Mouse (Mus musculus) intestine, postnatal 0 days (tissue): ENCODE data around the gene Cpeb3. TPM values are rescaled to one million over a fixed set of nuclear protein-coding genes. Genes with fewer than 3 reads are reported as not detected.

ENCODE experiments used
- ATAC-seq: fragments of 200-750 bp; cut with Nextera tagmentation; 2 replicates; pipeline ENCODE4 v1.8.0; 2017; ENCODE audit warnings: mild to moderate bottlenecking, moderate TSS enrichment, moderate library complexity
- H3K27ac ChIP-seq: fragments of 300-500 bp; sonication (generic); 2 replicates; pipeline ENCODE4 v1.5.1; 2014; ENCODE audit warnings: mild to moderate bottlenecking, low read depth, low read length, moderate library complexity
- H3K27me3 ChIP-seq: fragments of 300-500 bp; sonication (generic); replicated peaks from 2 replicates; pipeline ENCODE4 v1.6.1; 2014; ENCODE audit warnings: low read length, mixed read lengths; ENCODE audit not compliant: control insufficient read depth, insufficient read depth
- H3K36me3 ChIP-seq: fragments of 300-500 bp; sonication (generic); 2 replicates; pipeline ENCODE4 v1.6.1; 2014; ENCODE audit warnings: mild to moderate bottlenecking, moderate library complexity; ENCODE audit not compliant: control insufficient read depth, insufficient read depth
- H3K4me1 ChIP-seq: fragments of 300-500 bp; sonication (generic); replicated peaks from 2 replicates; pipeline ENCODE4 v1.6.1; 2014; ENCODE audit warnings: antibody characterized with exemption, low read length, mixed read lengths; ENCODE audit not compliant: control insufficient read depth, insufficient read depth
- H3K4me2 ChIP-seq: fragments of 300-500 bp; sonication (generic); replicated peaks from 2 replicates; pipeline ENCODE4 v1.6.1; 2014; ENCODE audit warnings: low read depth, mild to moderate bottlenecking, moderate library complexity
- H3K4me3 ChIP-seq: fragments of 300-500 bp; sonication (generic); 2 replicates; pipeline ENCODE4 v1.5.1; 2014; ENCODE audit warnings: low read depth, low read length
- H3K9ac ChIP-seq: fragments of 300-500 bp; sonication (generic); 2 replicates; pipeline ENCODE4 v1.6.1; 2014; ENCODE audit warnings: mild to moderate bottlenecking, low read depth, low read length
- H3K9me3 ChIP-seq: fragments of 300-500 bp; sonication (generic); 2 replicates; pipeline ENCODE4 v1.6.1; 2016; ENCODE audit warnings: mixed run types; ENCODE audit not compliant: control insufficient read depth
- CTCF ChIP-seq: sonication (generic); IDR thresholded peaks from 2 replicates; pipeline ENCODE4 v1.5.1; 2016; ENCODE audit warnings: low read depth, mild to moderate bottlenecking, control low read depth, antibody characterized with exemption, moderate library complexity
- WGBS: fragments of 180-500 bp; shearing (Covaris S2); extraction: QIAGEN DNeasy Blood & Tissue Kit; methylation state at CpG from one replicate; pipeline ENCODE4 v1.1.7; 2014; 5-methylcytosine and 5-hydroxymethylcytosine counted together
- polyA plus RNA-seq: library from polyadenylated mRNA; unstranded; fragments of >200 nt; fragmentation: Nextera tagmentation; extraction: Ambion mirVana; gene quantifications from 2 replicates; pipeline ENCODE4 v1.2.1, GENCODE M21; 2015

Cpeb3 gene
- polyA plus RNA-seq, 1 experiment from 2014 or later: 1.6 TPM

DNA sequence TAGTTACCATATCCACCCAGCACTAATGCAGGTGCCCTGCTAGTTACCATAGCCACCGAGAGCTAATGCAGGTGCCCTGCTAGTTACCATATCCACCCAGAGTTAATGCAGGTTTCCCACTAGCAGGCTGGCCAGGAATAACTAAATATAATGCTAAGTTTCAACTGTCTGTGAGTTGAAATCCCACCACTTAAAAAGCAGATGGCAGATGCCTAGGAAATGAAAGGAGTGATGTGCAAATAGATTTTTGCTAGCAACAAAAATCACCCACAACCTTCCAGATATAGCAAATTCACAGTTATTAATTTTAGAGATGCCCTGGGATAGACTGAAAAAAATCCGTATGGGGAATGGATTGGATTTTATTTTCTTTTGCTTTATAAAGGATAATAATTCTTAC lies 176.0 kb downstream of the Cpeb3 start:
- Histone ChIP-seq H3K27ac (no peak overlapping the region), H3K27me3 (no peaks in the 10 kb centered on the region), H3K9ac (no peak overlapping the region), H3K9me3 (no peaks in the 10 kb centered on the region), H3K4me2 (no peak overlapping the region), H3K4me3 (no peak overlapping the region), H3K4me1 (no peaks in the 10 kb centered on the region), H3K36me3 (no peaks in the 10 kb centered on the region)
- 76% methylated on average over 2 of the region's 2 CpGs for WGBS
- no peak for ATAC-seq
- TF ChIP-seq CTCF: no peak

DNA sequence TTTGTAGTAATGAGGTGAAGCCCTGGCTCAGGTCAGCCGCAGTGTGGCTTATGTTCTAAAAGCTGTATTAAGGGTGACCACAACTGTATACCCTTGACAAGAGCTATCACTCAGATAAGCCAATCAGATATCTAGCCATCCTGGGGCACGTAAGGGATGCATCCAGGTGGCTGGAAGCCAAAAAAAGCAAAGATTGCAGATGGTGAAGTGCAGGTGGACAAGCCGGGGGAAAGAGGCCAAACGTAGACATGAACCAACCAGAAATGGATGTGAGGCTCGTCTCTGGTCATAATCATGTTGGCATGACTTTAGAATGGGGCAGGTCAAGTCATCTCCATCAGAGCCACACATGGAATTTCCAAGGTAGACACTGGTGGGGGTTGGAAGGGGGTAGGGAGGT lies 177.0 kb downstream of the Cpeb3 start:
- Histone ChIP-seq H3K27me3 (no peaks in the 10 kb centered on the region), H3K4me3 (no peak overlapping the region), H3K4me2 (no peak overlapping the region), H3K36me3 (no peaks in the 10 kb centered on the region), H3K27ac (no peak overlapping the region), H3K9ac (no peak overlapping the region), H3K4me1 (no peaks in the 10 kb centered on the region), H3K9me3 (no peaks in the 10 kb centered on the region)
- WGBS: 84% methylated on average over 5 of the region's 5 CpGs
- no peak for ATAC-seq
- no peak for TF ChIP-seq CTCF

DNA sequence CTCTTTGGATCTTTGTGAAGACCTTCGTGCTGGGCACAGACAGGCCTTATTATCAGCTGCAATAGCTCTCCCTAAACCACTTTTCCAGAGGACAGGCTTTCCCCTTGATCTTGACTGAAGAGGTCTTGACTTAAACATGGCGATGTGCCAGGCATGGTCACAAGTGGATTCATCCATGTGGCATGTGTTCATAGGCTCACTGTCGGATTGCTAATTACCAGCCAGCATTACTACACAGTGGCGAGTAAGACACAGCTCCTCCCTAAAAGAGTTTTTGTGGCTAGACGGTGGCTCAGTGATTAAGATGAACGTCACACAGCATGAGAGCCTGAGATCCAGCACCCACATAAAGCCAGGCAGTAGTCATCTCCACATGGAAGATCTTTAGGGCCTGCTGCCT lies 178.6 kb downstream of the Cpeb3 start:
- H3K27ac ChIP-seq: no peak overlapping the region
- no peaks in the 10 kb centered on the region for H3K36me3 ChIP-seq
- WGBS: 84% methylated on average over 6 of the region's 6 CpGs
- no peak for ATAC-seq
- TF ChIP-seq CTCF: no peak
- H3K27me3 ChIP-seq: no peaks in the 10 kb centered on the region
- H3K4me2 ChIP-seq: no peak overlapping the region
- H3K9ac ChIP-seq: no peak overlapping the region
- H3K4me3 ChIP-seq: no peak overlapping the region
- H3K4me1 ChIP-seq: no peaks in the 10 kb centered on the region
- no peaks in the 10 kb centered on the region for H3K9me3 ChIP-seq

DNA sequence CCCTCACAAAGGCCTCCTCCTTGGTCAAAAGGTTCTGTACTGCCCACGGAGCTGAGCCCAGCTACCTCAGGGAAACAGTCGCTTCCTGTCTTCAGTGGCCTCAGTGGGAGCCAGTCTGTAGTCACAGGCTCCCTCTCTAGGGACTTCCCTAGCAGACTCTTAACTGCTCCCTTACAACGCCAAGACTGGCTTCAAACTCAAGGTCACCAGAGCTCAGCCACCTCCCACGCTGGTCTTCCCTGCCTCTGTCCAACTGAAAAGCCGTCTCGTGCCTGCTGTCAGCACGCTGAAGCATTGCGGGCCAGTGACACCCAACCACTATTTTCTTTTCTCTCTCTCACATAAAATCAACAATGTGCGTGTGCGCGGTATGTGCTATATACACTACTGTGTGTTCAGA lies 182.0 kb downstream of the Cpeb3 start:
- no peaks in the 10 kb centered on the region for H3K36me3 ChIP-seq
- 61% methylated on average over 11 of the region's 11 CpGs for WGBS
- H3K9ac ChIP-seq: no peak overlapping the region
- H3K9me3 ChIP-seq: no peaks in the 10 kb centered on the region
- H3K27ac ChIP-seq: no peak overlapping the region
- no peak for ATAC-seq
- no peaks in the 10 kb centered on the region for H3K4me1 ChIP-seq
- no peak overlapping the region for H3K4me2 ChIP-seq
- H3K4me3 ChIP-seq: no peak overlapping the region
- no peak for TF ChIP-seq CTCF
- H3K27me3 ChIP-seq: no peaks in the 10 kb centered on the region

DNA sequence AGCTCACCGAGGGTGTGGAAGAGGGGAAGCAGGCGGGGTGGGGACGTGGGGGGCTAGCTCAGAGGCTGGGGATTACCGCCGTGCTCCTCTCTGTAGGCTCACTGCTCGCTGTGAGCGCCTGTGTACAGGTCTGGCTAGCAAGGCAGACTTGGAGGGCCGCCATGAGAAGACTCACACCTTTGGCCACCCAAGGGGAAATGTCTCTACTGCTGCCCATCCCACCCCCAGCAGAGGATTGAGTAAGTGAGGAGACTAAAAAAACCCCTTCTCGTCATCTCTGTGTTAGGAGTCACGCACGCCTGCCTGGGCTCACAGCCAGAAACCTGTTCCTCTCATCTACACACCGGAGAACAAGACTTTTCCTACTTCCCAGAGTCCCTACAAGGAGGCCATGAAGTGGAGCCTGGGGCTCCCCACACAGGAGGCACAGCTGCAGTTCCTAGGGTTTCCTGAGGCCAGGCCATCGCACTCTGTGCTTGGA lies 182.5 kb downstream of the Cpeb3 start:
- no peaks in the 10 kb centered on the region for H3K36me3 ChIP-seq
- H3K4me1 ChIP-seq: no peaks in the 10 kb centered on the region
- H3K27ac ChIP-seq: no peak overlapping the region
- H3K9ac ChIP-seq: no peak overlapping the region
- H3K27me3 ChIP-seq: no peaks in the 10 kb centered on the region
- H3K4me3 ChIP-seq: no peak overlapping the region
- WGBS: 71% methylated on average over 13 of the region's 13 CpGs
- ATAC-seq: no peak
- H3K9me3 ChIP-seq: no peaks in the 10 kb centered on the region
- no peak overlapping the region for H3K4me2 ChIP-seq
- TF ChIP-seq CTCF: no peak

DNA sequence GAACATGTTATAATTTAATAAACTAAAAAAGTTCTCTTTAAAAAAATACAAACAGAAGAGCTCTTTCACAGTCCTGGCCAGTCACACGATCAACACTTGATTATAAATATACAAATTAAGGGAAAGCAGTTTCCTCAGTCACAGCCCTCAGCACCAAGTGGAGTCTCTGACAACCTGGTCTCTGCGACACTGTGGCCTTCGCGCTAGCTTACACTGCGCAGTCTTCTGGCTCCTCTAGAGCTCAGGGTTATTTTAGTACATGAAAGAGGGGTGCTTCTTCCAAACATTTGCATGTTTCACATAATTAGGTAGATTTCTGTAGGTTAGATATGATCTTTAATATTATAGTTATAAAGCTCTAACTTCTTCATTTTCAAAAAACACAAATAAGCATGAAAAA lies 186.3 kb downstream of the Cpeb3 start:
- H3K4me2 ChIP-seq: no peak overlapping the region
- no peak overlapping the region for H3K4me3 ChIP-seq
- no peak for ATAC-seq
- no peaks in the 10 kb centered on the region for H3K4me1 ChIP-seq
- H3K27me3 ChIP-seq: no peaks in the 10 kb centered on the region
- no peak overlapping the region for H3K27ac ChIP-seq
- no peak for TF ChIP-seq CTCF
- 94% methylated on average over 5 of the region's 5 CpGs for WGBS
- no peak overlapping the region for H3K9ac ChIP-seq
- H3K36me3 ChIP-seq: no peaks in the 10 kb centered on the region
- no peaks in the 10 kb centered on the region for H3K9me3 ChIP-seq

DNA sequence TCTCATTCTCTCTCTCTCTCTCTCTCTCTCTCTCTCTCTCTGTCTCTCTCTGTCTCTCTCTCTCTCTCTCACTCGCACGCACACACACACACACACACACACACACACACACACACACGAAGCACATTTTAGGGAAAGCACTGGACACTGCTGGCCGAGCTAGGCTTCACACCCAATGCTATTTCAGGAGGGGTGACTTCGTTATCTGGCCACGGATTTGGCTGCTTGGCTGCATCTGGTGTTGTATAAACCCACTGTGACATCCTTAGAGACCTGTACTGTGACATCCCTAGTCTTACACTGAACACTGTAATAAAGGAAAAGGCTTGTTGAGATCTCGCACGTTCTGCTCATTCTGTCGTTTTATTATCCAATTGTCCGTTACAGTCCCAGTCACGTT lies 187.4 kb downstream of the Cpeb3 start:
- no peaks in the 10 kb centered on the region for H3K9me3 ChIP-seq
- no peaks in the 10 kb centered on the region for H3K36me3 ChIP-seq
- no peak overlapping the region for H3K4me2 ChIP-seq
- no peak overlapping the region for H3K9ac ChIP-seq
- WGBS: 74% methylated on average over 11 of the region's 11 CpGs
- H3K27me3 ChIP-seq: no peaks in the 10 kb centered on the region
- H3K27ac ChIP-seq: no peak overlapping the region
- no peak overlapping the region for H3K4me3 ChIP-seq
- ATAC-seq: no peak
- TF ChIP-seq CTCF: no peak
- H3K4me1 ChIP-seq: no peaks in the 10 kb centered on the region
